Mouse (Mus musculus) hindbrain, postnatal 0 days (tissue): Measurements from ENCODE around the gene Zmynd12. TPM values are rescaled to one million over a fixed set of nuclear protein-coding genes. Genes with fewer than 3 reads are reported as not detected.

Experiments used
- ATAC-seq: fragments of 200-750 bp; cut with Nextera tagmentation; 2 replicates; pipeline ENCODE4 v1.8.0; 2017; ENCODE audit warnings: mild to moderate bottlenecking, moderate TSS enrichment, moderate library complexity
- DNase-seq: peaks from one replicate; pipeline ENCODE4 v3.0.0-alpha.2; 2015; ENCODE audit warnings: low spot score
- H3K27ac ChIP-seq: fragments of 300-500 bp; sonication (generic); 2 replicates; pipeline ENCODE4 v1.5.1; 2014; ENCODE audit warnings: mild to moderate bottlenecking
- H3K27me3 ChIP-seq: fragments of 300-500 bp; sonication (generic); 2 replicates; pipeline ENCODE4 v1.6.1; 2014; ENCODE audit warnings: low read length, mixed read lengths; ENCODE audit not compliant: insufficient read depth
- H3K36me3 ChIP-seq: fragments of 300-500 bp; sonication (generic); 2 replicates; pipeline ENCODE4 v1.6.1; 2014; ENCODE audit warnings: low read length, mixed read lengths; ENCODE audit not compliant: insufficient read depth
- H3K4me1 ChIP-seq: fragments of 300-500 bp; sonication (generic); 2 replicates; pipeline ENCODE4 v1.6.1; 2014; ENCODE audit warnings: antibody characterized with exemption, low read length, mixed read lengths; ENCODE audit not compliant: insufficient read depth
- H3K4me2 ChIP-seq: fragments of 300-500 bp; sonication (generic); 2 replicates; pipeline ENCODE4 v1.6.1; 2014; ENCODE audit warnings: low read depth, mild to moderate bottlenecking, low read length, moderate library complexity, mixed read lengths
- H3K4me3 ChIP-seq: fragments of 300-500 bp; sonication (generic); 2 replicates; pipeline ENCODE4 v1.5.1; 2014; ENCODE audit warnings: low read length
- H3K9ac ChIP-seq: fragments of 300-500 bp; sonication (generic); replicated peaks from 2 replicates; pipeline ENCODE4 v1.6.1; 2014; ENCODE audit warnings: mild to moderate bottlenecking, low read length, moderate library complexity, mixed read lengths
- H3K9me3 ChIP-seq: fragments of 300-500 bp; sonication (generic); 2 replicates; pipeline ENCODE4 v1.6.1; 2016; ENCODE audit warnings: low read length, mixed read lengths
- CTCF ChIP-seq: IDR thresholded peaks from 2 replicates; pipeline ENCODE4 v1.5.1; 2016; ENCODE audit warnings: antibody characterized with exemption, control low read depth, low read depth
- WGBS: fragments of 180-500 bp; shearing (Covaris S2); extraction: QIAGEN DNeasy Blood & Tissue Kit; methylation state at CpG from one replicate; pipeline ENCODE4 v1.1.7; 2014; 5-methylcytosine and 5-hydroxymethylcytosine counted together
- polyA plus RNA-seq: library from polyadenylated mRNA; unstranded; fragments of >200 nt; fragmentation: Nextera tagmentation; extraction: Ambion mirVana; gene quantifications from 2 replicates; pipeline ENCODE4 v1.2.1, GENCODE M21; 2015
- total RNA-seq: library from RNA; depleted of rRNA; stranded (reverse); fragments of >200 nt; gene quantifications from 2 replicates; pipeline ENCODE4 v1.2.3, GENCODE M21; 2014; rRNA removed

Gene Zmynd12
- total and polyA plus RNA-seq, 2 experiments from 2014 or later: 0.51 TPM; not detected in 1

GRCm38 (mm10) chr4:119492933-119493327 is 70.3 kb downstream of the Zmynd12 start:
- Histone ChIP-seq H3K9me3 (no peaks in the 10 kb centered on the region), H3K36me3 (no peaks in the 10 kb centered on the region), H3K4me2 (peak overlapping the region; percentile 64), H3K9ac (peak overlapping the region; percentile 70), H3K27me3 (no peaks in the 10 kb centered on the region), H3K4me3 (peak overlapping the region; percentile 64), H3K4me1 (no peaks in the 10 kb centered on the region), H3K27ac (peak overlapping the region; percentile 72)
- TF ChIP-seq CTCF: no peak
- peak; percentile 4; the same call in 1 of the 2 replicates for ATAC-seq
- no peak for DNase-seq
- 34% methylated on average over 10 of the region's 10 CpGs for WGBS

GRCm38 (mm10) chr4:119498319-119498848 is 75.8 kb downstream of the Zmynd12 start:
- no peak for TF ChIP-seq CTCF
- no peaks in the 10 kb centered on the region for H3K9me3 ChIP-seq
- 67% methylated on average over 5 of the region's 5 CpGs for WGBS
- H3K9ac ChIP-seq: no peak overlapping the region
- no peak overlapping the region for H3K27ac ChIP-seq
- H3K4me1 ChIP-seq: no peaks in the 10 kb centered on the region
- no peak overlapping the region for H3K4me2 ChIP-seq
- no peaks in the 10 kb centered on the region for H3K27me3 ChIP-seq
- H3K4me3 ChIP-seq: no peak overlapping the region
- no peaks in the 10 kb centered on the region for H3K36me3 ChIP-seq
- ATAC-seq (no peak), DNase-seq (no peak)

DNA sequence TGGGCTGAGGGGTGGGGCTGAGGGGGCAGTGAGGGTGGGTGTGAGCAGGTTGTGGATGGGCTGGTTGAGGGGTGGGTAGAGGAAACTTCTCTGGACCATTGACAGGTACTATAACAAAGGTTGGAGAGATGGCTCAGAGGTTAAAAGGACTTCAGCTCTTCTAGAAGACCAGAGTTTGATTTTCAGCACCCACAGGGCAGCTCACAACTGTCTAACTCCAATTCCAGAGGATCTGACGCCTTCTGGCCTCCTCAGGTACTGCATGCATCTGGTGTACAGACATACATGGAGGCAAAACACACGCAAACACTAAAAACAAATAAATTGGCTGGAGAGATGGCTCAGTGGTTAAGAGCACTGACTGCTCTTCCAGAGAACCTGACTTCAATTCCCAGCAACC is 89.0 kb downstream of the Zmynd12 start:
- no peak overlapping the region for H3K4me2 ChIP-seq

DNA sequence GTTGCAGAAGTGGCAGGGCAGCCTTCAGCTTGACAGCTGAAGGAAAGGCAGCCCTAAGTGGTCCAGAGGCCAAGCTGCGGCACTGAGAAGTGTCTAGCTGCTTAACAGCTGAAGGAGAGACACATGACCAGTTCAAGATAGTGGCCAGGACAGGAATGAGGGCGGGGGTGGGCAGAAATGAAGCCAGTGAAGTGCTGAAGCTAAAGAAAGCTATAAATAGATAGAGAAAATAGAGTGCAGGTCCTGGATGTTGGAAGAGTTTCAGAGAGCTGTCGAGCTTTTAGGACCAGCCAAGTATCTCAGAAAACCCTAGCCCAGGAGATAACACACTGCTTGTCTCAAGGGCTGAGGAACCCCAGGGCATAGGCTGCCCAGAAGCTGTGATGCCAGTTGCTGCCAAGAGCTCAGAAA is 90.1 kb downstream of the Zmynd12 start:
- DNase-seq (no peak), ATAC-seq (no peak)
- H3K4me2 ChIP-seq: no peak overlapping the region
- TF ChIP-seq CTCF: no peak
- H3K4me3 ChIP-seq: no peak overlapping the region
- H3K4me1 ChIP-seq: no peaks in the 10 kb centered on the region
- H3K36me3 ChIP-seq: no peaks in the 10 kb centered on the region
- no peak overlapping the region for H3K27ac ChIP-seq
- H3K9me3 ChIP-seq: no peaks in the 10 kb centered on the region
- H3K9ac ChIP-seq: no peak overlapping the region
- 76% methylated on average over 3 of the region's 3 CpGs for WGBS
- H3K27me3 ChIP-seq: no peaks in the 10 kb centered on the region

More for the DNA sequence above, 89.0 kb downstream of the Zmynd12 start:
- Histone ChIP-seq H3K36me3 (no peaks in the 10 kb centered on the region), H3K4me1 (no peaks in the 10 kb centered on the region), H3K27me3 (no peaks in the 10 kb centered on the region), H3K27ac (no peak overlapping the region), H3K9ac (no peak overlapping the region), H3K4me3 (no peak overlapping the region), H3K9me3 (no peaks in the 10 kb centered on the region)
- no peak for ATAC-seq
- 64% methylated on average over 2 of the region's 2 CpGs for WGBS
- DNase-seq: no peak
- TF ChIP-seq CTCF: peak; percentile 19

Other genes starting within 250 kb of the Zmynd12 start
- 4.6 and 198 TPM in 2 replicates for gene Zfp691, start 248.6 kb upstream of the Zmynd12 start, total RNA-seq
- gene Zfp691, start 248.6 kb upstream of the Zmynd12 start, polyA plus RNA-seq: 3.6 and 3.7 TPM in 2 replicates
- gene Ermap, start 232.8 kb upstream of the Zmynd12 start, total RNA-seq: 0.18 and 0.37 TPM in 2 replicates
- 0.48 and 0.50 TPM in 2 replicates for gene Ermap, start 232.8 kb upstream of the Zmynd12 start, polyA plus RNA-seq
- 40.9 and 64.7 TPM in 2 replicates for gene Svbp, start 227.5 kb upstream of the Zmynd12 start, total RNA-seq
- 175 and 179 TPM in 2 replicates for gene Svbp, start 227.5 kb upstream of the Zmynd12 start, polyA plus RNA-seq
- gene Tmem269, start 204.6 kb upstream of the Zmynd12 start, total RNA-seq: 0.37 TPM in 1 of 2 replicates, not detected in the other
- 0.30 and 0.43 TPM in 2 replicates for gene Tmem269, start 204.6 kb upstream of the Zmynd12 start, polyA plus RNA-seq
- 15.3 and 26.4 TPM in 2 replicates for gene AU022252, start 190.1 kb upstream of the Zmynd12 start, total RNA-seq
- gene AU022252, start 190.1 kb upstream of the Zmynd12 start, polyA plus RNA-seq: 19.8 and 20.5 TPM in 2 replicates
- gene P3h1, start 189.9 kb upstream of the Zmynd12 start, total RNA-seq: 15.3 and 18.3 TPM in 2 replicates
- gene P3h1, start 189.9 kb upstream of the Zmynd12 start, polyA plus RNA-seq: 9.1 and 9.8 TPM in 2 replicates
- 3.6 and 5.1 TPM in 2 replicates for gene Cldn19, start 167.4 kb upstream of the Zmynd12 start, total RNA-seq
- gene Cldn19, start 167.4 kb upstream of the Zmynd12 start, polyA plus RNA-seq: 1.1 and 1.7 TPM in 2 replicates
- 376 and 481 TPM in 2 replicates for gene Ybx1, start 128.2 kb upstream of the Zmynd12 start, total RNA-seq
- 922 and 930 TPM in 2 replicates for gene Ybx1, start 128.2 kb upstream of the Zmynd12 start, polyA plus RNA-seq
- 27.4 and 29.9 TPM in 2 replicates for gene Ppih, start 102.3 kb upstream of the Zmynd12 start, total RNA-seq
- 50.4 and 55.3 TPM in 2 replicates for gene Ppih, start 102.3 kb upstream of the Zmynd12 start, polyA plus RNA-seq
- gene Ccdc30, start 7.3 kb upstream of the Zmynd12 start, total RNA-seq: 10.0 and 13.4 TPM in 2 replicates
- 23.1 and 24.3 TPM in 2 replicates for gene Ccdc30, start 7.3 kb upstream of the Zmynd12 start, polyA plus RNA-seq
- 12.1 and 14.1 TPM in 2 replicates for gene Ppcs, start 394 bp upstream of the Zmynd12 start, total RNA-seq
- gene Ppcs, start 394 bp upstream of the Zmynd12 start, polyA plus RNA-seq: 28.5 and 29.4 TPM in 2 replicates
- gene Rimkla, start 69.8 kb downstream of the Zmynd12 start, total RNA-seq: 39.8 and 43.1 TPM in 2 replicates
- gene Rimkla, start 69.8 kb downstream of the Zmynd12 start, polyA plus RNA-seq: 20.9 and 23.1 TPM in 2 replicates
- 32.4 and 32.7 TPM in 2 replicates for gene Foxj3, start 114.2 kb downstream of the Zmynd12 start, total RNA-seq
- 17.8 and 19.1 TPM in 2 replicates for gene Foxj3, start 114.2 kb downstream of the Zmynd12 start, polyA plus RNA-seq
- gene Frg2f1, start 116.7 kb downstream of the Zmynd12 start, total RNA-seq: 13.5 and 24.3 TPM in 2 replicates
- 11.2 and 11.8 TPM in 2 replicates for gene Frg2f1, start 116.7 kb downstream of the Zmynd12 start, polyA plus RNA-seq
- gene Guca2a, start 214.9 kb downstream of the Zmynd12 start, total RNA-seq: not detected in 2 replicates
- gene Guca2a, start 214.9 kb downstream of the Zmynd12 start, polyA plus RNA-seq: not detected in 2 replicates
- not detected in 2 replicates for gene Guca2b, start 236.1 kb downstream of the Zmynd12 start, total RNA-seq
- gene Guca2b, start 236.1 kb downstream of the Zmynd12 start, polyA plus RNA-seq: not detected in 2 replicates